Mouse (Mus musculus) erythroblast, embryonic 14.5 days (primary cell): ENCODE measurements at regions not wholly inside any gene's neighbourhood (a gene's known extent, or its start where the extent isn't known, plus 50 kb on each side); places are given as distances from the start of the nearest gene placed in this dataset.

Source experiments
- GATA1 ChIP-seq: IDR thresholded peaks from 2 replicates; pipeline ENCODE4 v1.6.1; 2012; ENCODE audit warnings: low read length, inconsistent platforms, mixed read lengths
- TAL1 ChIP-seq: IDR thresholded peaks from 3 replicates; pipeline ENCODE4 v1.6.1; 2012; ENCODE audit warnings: low read length, inconsistent platforms, mixed read lengths

GRCm38 (mm10) chr4:153899721-153900120 lies 57.3 kb upstream of the A430005L14Rik start:
- TF ChIP-seq GATA1 (no peak), TAL1 (no peak)
